Mouse (Mus musculus) thymus, adult 2 months (tissue): ENCODE results near the gene Irf5. TPM values are rescaled to one million over a fixed set of nuclear protein-coding genes. Genes with fewer than 3 reads are reported as not detected.
A peak's percentile ranks its signal among the peaks of the same experiment; 100 is the strongest.

Experiments used
- DNase-seq: peaks from one replicate; pipeline ENCODE4 v3.0.0; 2021
- H3K27ac ChIP-seq: fragments of 200-500 bp; 2 replicates; pipeline ENCODE4 v1.5.1; 2012; ENCODE audit warnings: low read length, control low read depth; ENCODE audit not compliant: control insufficient read depth, insufficient read depth
- H3K27me3 ChIP-seq: fragments of 200-500 bp; 2 replicates; pipeline ENCODE4 v1.6.1; 2012; ENCODE audit warnings: mild to moderate bottlenecking, low read length, moderate library complexity, mixed read lengths; ENCODE audit not compliant: control insufficient read depth, insufficient read depth
- H3K36me3 ChIP-seq: fragments of 200-500 bp; 2 replicates; pipeline ENCODE4 v1.6.1; 2012; ENCODE audit warnings: mild to moderate bottlenecking, low read length, moderate library complexity; ENCODE audit not compliant: control insufficient read depth, insufficient read depth
- H3K4me1 ChIP-seq: fragments of 200-500 bp; replicated peaks from 2 replicates; pipeline ENCODE4 v1.6.1; 2012; ENCODE audit warnings: low read length; ENCODE audit not compliant: control insufficient read depth, insufficient read depth
- H3K4me3 ChIP-seq: fragments of 200-500 bp; 2 replicates; pipeline ENCODE4 v1.5.1; 2012; ENCODE audit warnings: mild to moderate bottlenecking, low read length, control low read depth, moderate library complexity; ENCODE audit not compliant: control insufficient read depth, insufficient read depth
- CTCF ChIP-seq: fragments of 200-500 bp; IDR thresholded peaks from 2 replicates; pipeline ENCODE4 v1.5.1; 2012; ENCODE audit warnings: mild to moderate bottlenecking, control low read depth, low read length, moderate library complexity, borderline replicate concordance; ENCODE audit not compliant: control insufficient read depth, poor library complexity, insufficient read depth; ENCODE audit errors: extremely low read depth
- POLR2A ChIP-seq: fragments of 200-500 bp; IDR thresholded peaks from 2 replicates; pipeline ENCODE4 v1.6.1; 2012; ENCODE audit warnings: mild to moderate bottlenecking, low read length, control low read depth, moderate library complexity; ENCODE audit not compliant: control insufficient read depth, poor library complexity, insufficient read depth; ENCODE audit errors: extremely low read depth
- WGBS: fragments of 180-500 bp; shearing (Covaris S2); methylation state at CpG from one replicate; pipeline ENCODE4 v1.1.7; 2018; 5-methylcytosine and 5-hydroxymethylcytosine counted together
- polyA plus RNA-seq: library from polyadenylated mRNA; depleted of rRNA; stranded (reverse); fragments of >200 nt; gene quantifications from 2 replicates; pipeline ENCODE4 v1.2.3, GENCODE M21; 2012; rRNA removed

The Irf5 gene
- 37.3 and 46.4 TPM in 2 replicates for polyA plus RNA-seq

GRCm38 (mm10) chr6:29526281-29527251 lies at the start of gene Irf5:
Irf5 (plus strand) TSS chr6:29526625.
- Histone ChIP-seq H3K36me3 (no peaks in the 10 kb centered on the region), H3K4me1 (peaks cover 27% of the 10 kb centered on the region), H3K27me3 (peaks cover 19% of the 10 kb centered on the region), H3K4me3 (peak within 1 kb of the TSS; percentile 66), H3K27ac (no peak within 1 kb of the TSS)
- DNase-seq: peak; percentile 40
- TF ChIP-seq POLR2A (no peak), CTCF (peak; percentile 12; the same call in 1 of the 2 replicates)
- WGBS: 2% methylated on average over 94 of the region's 96 CpGs

DNA sequence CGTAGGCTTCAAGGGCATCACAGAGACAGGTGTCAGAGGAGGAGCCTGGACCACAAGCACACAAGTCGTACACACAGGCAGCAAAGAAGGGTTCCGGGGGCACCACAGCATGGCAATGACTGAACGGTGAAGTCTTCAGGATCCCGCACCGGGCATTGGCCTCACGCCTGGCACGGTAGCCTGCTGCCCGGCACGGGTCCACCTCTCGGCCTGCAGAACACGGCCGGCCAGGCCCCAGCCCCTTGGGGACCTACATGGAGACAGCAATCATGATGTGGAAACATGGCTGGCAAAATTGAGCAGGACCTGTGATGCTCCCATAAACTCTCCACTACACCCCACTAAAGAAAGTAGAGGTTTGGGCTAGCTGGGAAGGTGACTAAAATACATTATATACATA lies 43.7 kb upstream of the Irf5 start:
- no peak overlapping the region for H3K27ac ChIP-seq
- no peak for DNase-seq
- WGBS: 94% methylated on average over 13 of the region's 13 CpGs
- H3K27me3 ChIP-seq: no peaks in the 10 kb centered on the region; the same call in 1 of the 2 replicates
- H3K4me3 ChIP-seq: no peak overlapping the region
- H3K36me3 ChIP-seq: no peaks in the 10 kb centered on the region
- TF ChIP-seq POLR2A (no peak), CTCF (no peak)
- H3K4me1 ChIP-seq: peaks cover 3% of the 10 kb centered on the region; the same call in 1 of the 2 replicates

GRCm38 (mm10) chr6:29484716-29485559 lies 41.5 kb upstream of the Irf5 start:
- Histone ChIP-seq H3K4me3 (0 out of 2 replicates have a peak overlapping the region, but pooled peaks have one; percentile 12), H3K4me1 (peaks cover 3% of the 10 kb centered on the region; the same call in 1 of the 2 replicates), H3K36me3 (no peaks in the 10 kb centered on the region), H3K27me3 (no peaks in the 10 kb centered on the region; the same call in 1 of the 2 replicates), H3K27ac (no peak overlapping the region)
- DNase-seq: peak; percentile 83
- TF ChIP-seq CTCF: peak; percentile 92
- TF ChIP-seq POLR2A: no peak
- WGBS: 11% methylated on average over 26 of the region's 26 CpGs

GRCm38 (mm10) chr6:29485951-29486350 lies 40.5 kb upstream of the Irf5 start:
- WGBS: 45% methylated on average over 2 of the region's 2 CpGs
- no peak for DNase-seq
- H3K4me1 ChIP-seq: peaks cover 3% of the 10 kb centered on the region; the same call in 1 of the 2 replicates
- no peak for TF ChIP-seq POLR2A
- no peaks in the 10 kb centered on the region; the same call in 1 of the 2 replicates for H3K27me3 ChIP-seq
- H3K27ac ChIP-seq: no peak overlapping the region
- H3K4me3 ChIP-seq: no peak overlapping the region
- H3K36me3 ChIP-seq: no peaks in the 10 kb centered on the region

DNA sequence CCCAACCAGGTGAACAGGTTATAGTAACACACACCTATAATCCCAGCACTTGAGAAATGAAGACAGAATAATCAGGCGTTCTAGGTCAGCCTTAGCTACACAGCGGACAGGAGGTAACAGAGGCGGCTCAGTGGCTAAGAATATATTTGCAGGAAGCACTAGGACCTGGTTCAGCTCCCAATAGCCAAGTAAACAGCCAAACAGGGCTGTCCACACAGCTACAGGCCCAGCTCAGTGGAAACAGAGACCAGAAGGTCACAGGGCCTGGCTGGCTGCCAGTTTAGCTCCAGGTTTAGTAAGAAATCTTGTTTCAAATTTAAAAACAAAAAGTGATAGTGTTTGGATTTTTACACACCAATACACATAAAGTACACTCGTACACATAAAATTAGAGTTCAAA lies 32.3 kb upstream of the Irf5 start:
- no peak overlapping the region for H3K4me3 ChIP-seq
- no peaks in the 10 kb centered on the region; the same call in 1 of the 2 replicates for H3K27me3 ChIP-seq
- H3K27ac ChIP-seq: no peak overlapping the region
- no peaks in the 10 kb centered on the region for H3K4me1 ChIP-seq
- no peak for DNase-seq
- 89% methylated on average over 4 of the region's 4 CpGs for WGBS
- TF ChIP-seq CTCF (no peak), POLR2A (no peak)
- H3K36me3 ChIP-seq: no peaks in the 10 kb centered on the region

- Histone ChIP-seq H3K36me3 (no peaks in the 10 kb centered on the region), H3K4me1 (no peaks in the 10 kb centered on the region), H3K27me3 (no peaks in the 10 kb centered on the region; the same call in 1 of the 2 replicates), H3K4me3 (no peak overlapping the region), H3K27ac (no peak overlapping the region)
- DNase-seq: no peak
- no peak for TF ChIP-seq CTCF
- TF ChIP-seq POLR2A: no peak
- WGBS: 25% methylated on average over 25 of the region's 25 CpGs
Observed at GRCm38 (mm10) chr6:29496270-29496669, 30.2 kb upstream of the Irf5 start.
